Mouse (Mus musculus): ENCODE measurements around the gene Mfsd6l. TPM values are rescaled to one million over a fixed set of nuclear protein-coding genes. Genes with fewer than 3 reads are reported as not detected.

The Mfsd6l gene
- polyA plus RNA-seq, 1 experiment = 0.08 TPM

- DNase-seq (ENCODE audit: extremely low spot score in 1 of 2, low spot score in 1 of 2) = peak in 1 of 2 experiments; percentile 13
Observed at GRCm38 (mm10) chr11:68600551-68601021, 44.6 kb downstream of the Mfsd6l start.

GRCm38 (mm10) chr11:68601486-68601991 is 45.6 kb downstream of the Mfsd6l start:
- DNase-seq (ENCODE audit: extremely low spot score in 1 of 2, low spot score in 1 of 2) = no peak

- DNase-seq (ENCODE audit: extremely low spot score in 1 of 2, low spot score in 1 of 2) = no peak
Observed at GRCm38 (mm10) chr11:68602200-68602931, 46.4 kb downstream of the Mfsd6l start.

GRCm38 (mm10) chr11:68607046-68607445 is 51.1 kb downstream of the Mfsd6l start:
- no peak for DNase-seq (ENCODE audit: extremely low spot score in 1 of 2, low spot score in 1 of 2)

Other genes with a start within 250 kb of the Mfsd6l start
- 6.0 and 6.2 TPM in 2 replicates for gene Ntn1, start 155.4 kb upstream of the Mfsd6l start, polyA plus RNA-seq (2012; rRNA removed)
- 1.5 and 2.0 TPM in 2 replicates for gene Pik3r5, start 124.1 kb upstream of the Mfsd6l start, polyA plus RNA-seq (2012; rRNA removed)
- gene Pik3r6, start 53.2 kb upstream of the Mfsd6l start, polyA plus RNA-seq (2012; rRNA removed) = 2.8 and 2.9 TPM in 2 replicates
- 0.95 and 0.98 TPM in 2 replicates for gene Ccdc42, start 30.8 kb downstream of the Mfsd6l start, polyA plus RNA-seq (2012; rRNA removed)
- 137 and 141 TPM in 2 replicates for gene Myh10, start 135.4 kb downstream of the Mfsd6l start, polyA plus RNA-seq (2012; rRNA removed)

All from frontal cortex, adult 2 months (tissue).